Mouse (Mus musculus) cerebellum, adult 8-10 months (tissue): ENCODE data around the gene Zmat5.

Experiments
- DNase-seq: peaks from one replicate; pipeline ENCODE4 v3.0.0; 2022

Gene Zmat5

GRCm38 (mm10) chr11:4738719-4739118 is 34.2 kb downstream of the Zmat5 start:
- no peak for DNase-seq

- DNase-seq: no peak
Observed at GRCm38 (mm10) chr11:4740785-4741184, 36.3 kb downstream of the Zmat5 start.

GRCm38 (mm10) chr11:4744691-4745090 is 40.2 kb downstream of the Zmat5 start:
- DNase-seq: no peak

- no peak for DNase-seq
Observed at GRCm38 (mm10) chr11:4745969-4746368, 41.5 kb downstream of the Zmat5 start.

- no peak for DNase-seq
Observed at GRCm38 (mm10) chr11:4746733-4747132, 42.3 kb downstream of the Zmat5 start, which contains the start of gene Cabp7. TSS of gene Cabp7 (minus strand) at chr11:4746778.

- no peak for DNase-seq
Observed at GRCm38 (mm10) chr11:4747285-4747684, 42.8 kb downstream of the Zmat5 start.

- DNase-seq: no peak
Observed at GRCm38 (mm10) chr11:4750263-4750662, 45.8 kb downstream of the Zmat5 start.

GRCm38 (mm10) chr11:4752836-4753235 is 48.4 kb downstream of the Zmat5 start:
- DNase-seq: no peak

- DNase-seq: no peak
Observed at GRCm38 (mm10) chr11:4754036-4754435, 49.6 kb downstream of the Zmat5 start.

GRCm38 (mm10) chr11:4754867-4755266 is 50.4 kb downstream of the Zmat5 start:
- DNase-seq: no peak

- no peak for DNase-seq
Observed at GRCm38 (mm10) chr11:4756460-4756859, 52.0 kb downstream of the Zmat5 start.

GRCm38 (mm10) chr11:4756984-4757788 is 52.7 kb downstream of the Zmat5 start:
- no peak for DNase-seq

GRCm38 (mm10) chr11:4757789-4758158 is 53.3 kb downstream of the Zmat5 start:
- DNase-seq: no peak

- no peak for DNase-seq
Observed at GRCm38 (mm10) chr11:4760438-4760837, 56.0 kb downstream of the Zmat5 start.

GRCm38 (mm10) chr11:4761991-4762390 is 57.5 kb downstream of the Zmat5 start:
- no peak for DNase-seq

- DNase-seq: no peak
Observed at GRCm38 (mm10) chr11:4762511-4762910, 58.0 kb downstream of the Zmat5 start.

GRCm38 (mm10) chr11:4763631-4764030 is 59.2 kb downstream of the Zmat5 start:
- no peak for DNase-seq

- peak; percentile 20 for DNase-seq
Observed at GRCm38 (mm10) chr11:4764476-4764875, 60.0 kb downstream of the Zmat5 start.

- DNase-seq: no peak
Observed at GRCm38 (mm10) chr11:4768399-4768798, 63.9 kb downstream of the Zmat5 start.

- DNase-seq: no peak
Observed at GRCm38 (mm10) chr11:4769293-4769692, 64.8 kb downstream of the Zmat5 start.

- DNase-seq: no peak
Observed at GRCm38 (mm10) chr11:4769881-4770280, 65.4 kb downstream of the Zmat5 start.

- no peak for DNase-seq
Observed at GRCm38 (mm10) chr11:4771756-4772155, 67.3 kb downstream of the Zmat5 start.

GRCm38 (mm10) chr11:4772925-4773324 is 68.4 kb downstream of the Zmat5 start:
- DNase-seq: peak; percentile 66

GRCm38 (mm10) chr11:4780927-4781326 is 76.4 kb downstream of the Zmat5 start:
- DNase-seq: no peak

GRCm38 (mm10) chr11:4783116-4783515 is 78.6 kb downstream of the Zmat5 start:
- no peak for DNase-seq
